Mouse (Mus musculus) myocyte (in vitro differentiated cells): ENCODE data around the gene Gje1. TPM values are rescaled to one million over a fixed set of nuclear protein-coding genes. Genes with fewer than 3 reads are reported as not detected.

Experiments used
- H3K27me3 ChIP-seq: one replicate; pipeline ENCODE4 v1.6.1; 2011; ENCODE audit not compliant: control insufficient read depth, insufficient read depth, insufficient read length
- H3K36me3 ChIP-seq: one replicate; pipeline ENCODE4 v1.6.1; 2011; ENCODE audit not compliant: control insufficient read depth, insufficient read depth
- H3K4me2 ChIP-seq: one replicate; pipeline ENCODE4 v1.6.1; 2011; ENCODE audit warnings: low read depth, control low read depth
- H3K4me3 ChIP-seq: one replicate; pipeline ENCODE4 v1.5.1; 2011; ENCODE audit warnings: mild to moderate bottlenecking, control low read depth, moderate library complexity
- H3K79me2 ChIP-seq: one replicate; pipeline ENCODE4 v1.6.1; 2011; ENCODE audit not compliant: control insufficient read depth, insufficient read depth
- H3ac ChIP-seq: one replicate; pipeline ENCODE4 v1.6.1; 2011; ENCODE audit not compliant: control insufficient read depth, insufficient read length
- CEBPB ChIP-seq: IDR thresholded peaks from 2 replicates; pipeline ENCODE4 v1.6.1; 2011; ENCODE audit warnings: mild to moderate bottlenecking, moderate library complexity; ENCODE audit not compliant: poor library complexity, insufficient read depth, severe bottlenecking
- E2F4 ChIP-seq: IDR thresholded peaks from one replicate; pipeline ENCODE4 v1.6.1; 2011; ENCODE audit warnings: mild to moderate bottlenecking, control low read depth, moderate library complexity; ENCODE audit not compliant: insufficient read depth
- MAX ChIP-seq: IDR thresholded peaks from one replicate; pipeline ENCODE4 v1.6.1; 2011; ENCODE audit warnings: low read depth, mild to moderate bottlenecking, control low read depth
- MYOD1 ChIP-seq, 3 experiments: IDR thresholded peaks; one replicate each; pipeline ENCODE4 v1.6.1; 2011; ENCODE audit warnings: control low read depth in 2 of 3, low read depth in 2 of 3, mild to moderate bottlenecking in 2 of 3, moderate library complexity in 1 of 3; ENCODE audit not compliant: insufficient read length in 2 of 3, control insufficient read depth in 1 of 3
- MYOG ChIP-seq, 3 experiments: IDR thresholded peaks; one replicate each; pipeline ENCODE4 v1.6.1; 2011; ENCODE audit warnings: control low read depth in 2 of 3, low read depth in 2 of 3, mild to moderate bottlenecking in 2 of 3; ENCODE audit not compliant: insufficient read length in 2 of 3, control insufficient read depth in 1 of 3, insufficient read depth in 1 of 3
- POLR2A ChIP-seq: IDR thresholded peaks from one replicate; pipeline ENCODE4 v1.6.1; 2011; ENCODE audit warnings: low read depth, mild to moderate bottlenecking, control low read depth, moderate library complexity; ENCODE audit not compliant: insufficient read length
- POLR2AphosphoS2 ChIP-seq: IDR thresholded peaks from one replicate; pipeline ENCODE4 v1.6.1; 2011; ENCODE audit warnings: low read depth, control low read depth; ENCODE audit not compliant: insufficient read length
- REST ChIP-seq: IDR thresholded peaks from one replicate; pipeline ENCODE4 v1.6.1; 2011; ENCODE audit warnings: mild to moderate bottlenecking, control low read depth, moderate library complexity; ENCODE audit not compliant: insufficient read depth, insufficient read length
- SRF ChIP-seq: IDR thresholded peaks from one replicate; pipeline ENCODE4 v1.6.1; 2011; ENCODE audit warnings: low read depth; ENCODE audit not compliant: control insufficient read depth, insufficient read length
- TCF12 ChIP-seq: IDR thresholded peaks from one replicate; pipeline ENCODE4 v1.6.1; 2011; ENCODE audit warnings: mild to moderate bottlenecking, control low read depth; ENCODE audit not compliant: poor library complexity, insufficient read depth, severe bottlenecking
- TCF3 ChIP-seq: IDR thresholded peaks from one replicate; pipeline ENCODE4 v1.6.1; 2011; ENCODE audit warnings: low read depth, control low read depth; ENCODE audit not compliant: insufficient read length
- USF1 ChIP-seq: IDR thresholded peaks from one replicate; pipeline ENCODE4 v1.6.1; 2011; ENCODE audit warnings: low read depth, mild to moderate bottlenecking, control low read depth, moderate library complexity
- polyA plus RNA-seq: library from polyadenylated mRNA; unstranded; fragments of >200 nt; fragmentation: generic; extraction: Trizol; gene quantifications from one replicate; pipeline ENCODE4 v1.2.1, GENCODE M21; 2012; ENCODE audit warnings: missing spikeins

Gje1 gene
- polyA plus RNA-seq, 1 experiment: not detected

DNA sequence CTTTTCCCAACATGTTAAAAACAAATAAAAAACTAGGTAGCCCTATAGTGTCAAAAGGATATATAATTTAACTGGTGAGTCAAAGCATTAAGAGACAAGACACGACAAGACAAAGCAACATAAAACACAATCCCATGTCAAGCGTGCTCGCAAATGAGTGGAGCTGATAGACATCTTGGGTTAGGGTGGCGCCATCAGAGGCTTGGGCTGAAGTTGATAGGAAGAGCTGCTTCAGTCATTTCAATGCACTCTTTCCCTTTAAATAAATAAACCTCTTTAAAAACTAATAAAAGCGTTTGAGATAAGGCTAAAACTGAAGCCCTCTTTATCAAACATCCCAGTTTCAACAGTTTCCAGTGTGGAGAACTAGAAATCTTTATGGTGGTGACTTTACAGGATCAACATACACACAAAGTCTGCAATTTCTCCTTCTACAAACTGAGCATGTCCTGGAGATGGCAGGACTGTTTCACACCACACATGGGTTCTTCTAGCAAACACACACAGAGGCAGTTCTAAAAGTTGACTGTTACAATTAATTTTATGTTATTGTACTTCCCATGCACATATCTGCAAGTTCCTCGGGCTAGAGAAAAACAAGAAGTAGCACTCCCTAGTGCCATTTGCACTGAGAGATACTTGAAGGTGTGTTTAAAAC is 29.1 kb downstream of the Gje1 start:
- H3K4me3 ChIP-seq: no peak overlapping the region
- no peak overlapping the region for H3K4me2 ChIP-seq
- H3ac ChIP-seq: no peak overlapping the region
- H3K36me3 ChIP-seq: peaks cover 24% of the 10 kb centered on the region
- TF ChIP-seq E2F4: no peak
- peaks cover 48% of the 10 kb centered on the region for H3K79me2 ChIP-seq
- no peaks in the 10 kb centered on the region for H3K27me3 ChIP-seq

- Histone ChIP-seq H3K36me3 (peaks cover 29% of the 10 kb centered on the region), H3K4me3 (no peak overlapping the region), H3ac (no peak overlapping the region), H3K79me2 (peaks cover 23% of the 10 kb centered on the region), H3K4me2 (no peak overlapping the region), H3K27me3 (no peaks in the 10 kb centered on the region)
- TF ChIP-seq REST (no peak), MAX (no peak), POLR2AphosphoS2 (no peak), TCF3 (no peak), POLR2A (no peak), CEBPB (no peak), USF1 (no peak), TCF12 (no peak), SRF (no peak), MYOD1 (IDR thresholded peaks at IDR 0.05; ENCODE audit: control insufficient read depth in 1 of 3, insufficient read length in 2 of 3, low read depth in 2 of 3) (no peak), E2F4 (no peak), MYOG (IDR thresholded peaks at IDR 0.05; ENCODE audit: control insufficient read depth in 1 of 3, insufficient read depth in 1 of 3, insufficient read length in 2 of 3, low read depth in 2 of 3) (no peak)
Measured at GRCm38 (mm10) chr10:14685663-14686062, 32.4 kb downstream of the Gje1 start.

DNA sequence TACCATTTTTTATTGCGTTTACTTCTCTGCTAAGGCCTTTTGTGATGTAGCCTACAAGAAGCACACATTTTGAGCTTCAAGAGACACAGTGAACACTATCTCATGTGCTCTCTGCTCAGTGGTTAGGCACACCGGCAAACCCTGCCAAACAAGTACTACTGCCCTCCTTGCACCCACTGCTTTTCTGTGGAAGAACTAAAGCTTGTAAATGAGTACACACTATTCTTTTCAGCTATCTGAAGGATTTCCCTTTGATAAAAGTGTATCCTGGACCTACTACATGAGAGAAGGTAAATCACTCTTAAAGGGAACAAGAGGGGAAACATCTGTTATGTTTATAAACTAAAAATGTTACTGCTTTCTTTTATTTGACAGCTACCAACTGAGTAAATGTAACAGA is 51.9 kb downstream of the Gje1 start:
- Histone ChIP-seq H3K4me2 (no peak overlapping the region), H3K4me3 (no peak overlapping the region), H3K36me3 (peaks cover 20% of the 10 kb centered on the region), H3K79me2 (no peaks in the 10 kb centered on the region), H3K27me3 (no peaks in the 10 kb centered on the region), H3ac (no peak overlapping the region)
- TF ChIP-seq POLR2AphosphoS2 (no peak), TCF3 (no peak), REST (no peak), POLR2A (no peak), SRF (no peak), E2F4 (no peak), TCF12 (no peak), CEBPB (no peak), MYOD1 (IDR thresholded peaks at IDR 0.05; ENCODE audit: control insufficient read depth in 1 of 3, insufficient read length in 2 of 3, low read depth in 2 of 3) (no peak), USF1 (no peak), MAX (no peak), MYOG (IDR thresholded peaks at IDR 0.05; ENCODE audit: control insufficient read depth in 1 of 3, insufficient read depth in 1 of 3, insufficient read length in 2 of 3, low read depth in 2 of 3) (no peak)

Other genes with a start within 250 kb of the Gje1 start
- 9.3 TPM for gene Adgrg6, start 172.6 kb downstream of the Gje1 start, polyA plus RNA-seq
- 80.4 TPM for gene Vta1, start 12.7 kb downstream of the Gje1 start, polyA plus RNA-seq
- 0.06 TPM for gene Nmbr, start 12.6 kb downstream of the Gje1 start, polyA plus RNA-seq